Mouse (Mus musculus) midbrain, postnatal 0 days (tissue): ENCODE measurements around the gene Snx32. TPM values are rescaled to one million over a fixed set of nuclear protein-coding genes. Genes with fewer than 3 reads are reported as not detected.

ENCODE experiments used
- ATAC-seq: fragments of 200-750 bp; cut with Nextera tagmentation; 2 replicates; pipeline ENCODE4 v1.8.0; 2017; ENCODE audit warnings: moderate number of reproducible peaks, mild to moderate bottlenecking, moderate TSS enrichment, moderate library complexity; ENCODE audit not compliant: low FRiP score
- DNase-seq: peaks from one replicate; pipeline ENCODE4 v3.0.0-alpha.2; 2015; ENCODE audit warnings: low spot score
- H3K27ac ChIP-seq: fragments of 300-500 bp; sonication (generic); 2 replicates; pipeline ENCODE4 v1.5.1; 2014; ENCODE audit warnings: low read depth, mild to moderate bottlenecking, low read length, mixed read lengths
- H3K27me3 ChIP-seq: fragments of 300-500 bp; sonication (generic); 2 replicates; pipeline ENCODE4 v1.6.1; 2014; ENCODE audit warnings: low read length, control low read depth, mixed read lengths; ENCODE audit not compliant: insufficient read depth
- H3K36me3 ChIP-seq: fragments of 300-500 bp; sonication (generic); 2 replicates; pipeline ENCODE4 v1.6.1; 2014; ENCODE audit warnings: low read length, control low read depth, mixed read lengths; ENCODE audit not compliant: insufficient read depth
- H3K4me1 ChIP-seq: fragments of 300-500 bp; sonication (generic); 2 replicates; pipeline ENCODE4 v1.6.1; 2014; ENCODE audit warnings: mild to moderate bottlenecking, control low read depth, antibody characterized with exemption, low read length, mixed read lengths; ENCODE audit not compliant: insufficient read depth
- H3K4me2 ChIP-seq: fragments of 300-500 bp; sonication (generic); 2 replicates; pipeline ENCODE4 v1.6.1; 2014; ENCODE audit warnings: low read depth, mild to moderate bottlenecking, low read length, mixed read lengths; ENCODE audit not compliant: poor library complexity, severe bottlenecking
- H3K4me3 ChIP-seq: fragments of 300-500 bp; sonication (generic); 2 replicates; pipeline ENCODE4 v1.5.1; 2014; ENCODE audit warnings: low read depth, mild to moderate bottlenecking, low read length, moderate library complexity
- H3K9ac ChIP-seq: fragments of 300-500 bp; sonication (generic); replicated peaks from 2 replicates; pipeline ENCODE4 v1.6.1; 2014; ENCODE audit warnings: mild to moderate bottlenecking, low read length, moderate library complexity, mixed read lengths; ENCODE audit not compliant: poor library complexity, severe bottlenecking
- H3K9me3 ChIP-seq: fragments of 300-500 bp; sonication (generic); 2 replicates; pipeline ENCODE4 v1.6.1; 2016; ENCODE audit warnings: low read length, control low read depth
- CTCF ChIP-seq: IDR thresholded peaks from 2 replicates; pipeline ENCODE4 v1.5.1; 2016; ENCODE audit warnings: antibody characterized with exemption, mild to moderate bottlenecking
- WGBS: fragments of 180-500 bp; shearing (Covaris S2); extraction: QIAGEN DNeasy Blood & Tissue Kit; methylation state at CpG from one replicate; pipeline ENCODE4 v1.1.7; 2014; 5-methylcytosine and 5-hydroxymethylcytosine counted together
- polyA plus RNA-seq: library from polyadenylated mRNA; unstranded; fragments of >200 nt; fragmentation: Nextera tagmentation; extraction: Ambion mirVana; gene quantifications from 2 replicates; pipeline ENCODE4 v1.2.1, GENCODE M21; 2015
- total RNA-seq: library from RNA; depleted of rRNA; stranded (reverse); fragments of >200 nt; gene quantifications from 2 replicates; pipeline ENCODE4 v1.2.3, GENCODE M21; 2014

Snx32 gene
- total and polyA plus RNA-seq, 2 experiments from 2014 or later: 86.2 to 88.7 TPM

DNA sequence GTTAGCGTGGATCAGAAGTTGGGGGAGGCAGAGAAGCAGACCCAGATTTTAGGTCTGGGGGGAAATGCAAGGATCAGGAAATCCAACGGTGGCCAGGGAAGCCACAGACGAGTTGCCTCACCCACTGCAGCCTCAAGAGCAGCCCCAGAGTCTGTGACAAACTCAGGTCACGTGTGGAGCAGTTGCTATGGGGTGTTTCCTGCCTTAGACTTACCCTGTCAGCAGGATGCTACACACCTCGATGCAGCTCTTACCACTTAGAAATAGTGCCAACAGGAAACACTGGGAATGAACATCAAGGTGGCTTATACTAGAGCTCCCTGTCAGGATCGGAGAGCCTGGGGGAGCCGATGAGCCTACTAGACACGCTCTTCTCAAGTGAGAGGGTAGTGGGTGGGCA is 22.2 kb upstream of the Snx32 start:
- no peaks in the 10 kb centered on the region for H3K9me3 ChIP-seq
- no peak for DNase-seq
- H3K4me3 ChIP-seq: no peak overlapping the region
- no peaks in the 10 kb centered on the region for H3K36me3 ChIP-seq
- no peaks in the 10 kb centered on the region for H3K27me3 ChIP-seq
- no peak for ATAC-seq
- no peak overlapping the region for H3K27ac ChIP-seq
- H3K4me1 ChIP-seq: 0 out of 2 replicates have a peak, but pooled peaks cover 4% of the 10 kb centered on the region
- no peak overlapping the region for H3K4me2 ChIP-seq
- TF ChIP-seq CTCF: no peak
- 71% methylated on average over 8 of the region's 8 CpGs for WGBS
- H3K9ac ChIP-seq: no peak overlapping the region

GRCm38 (mm10) chr19:5530138-5530524 is 19.8 kb upstream of the Snx32 start:
- Histone ChIP-seq H3K27me3 (no peaks in the 10 kb centered on the region), H3K9ac (0 out of 2 replicates have a peak overlapping the region, but pooled peaks have one; percentile 1), H3K4me1 (0 out of 2 replicates have a peak, but pooled peaks cover 4% of the 10 kb centered on the region), H3K9me3 (no peaks in the 10 kb centered on the region), H3K4me2 (no peak overlapping the region), H3K4me3 (no peak overlapping the region), H3K27ac (no peak overlapping the region), H3K36me3 (no peaks in the 10 kb centered on the region)
- no peak; the same call in 1 of the 2 replicates for ATAC-seq
- TF ChIP-seq CTCF: no peak
- WGBS: 17% methylated on average over 7 of the region's 7 CpGs
- no peak for DNase-seq

DNA sequence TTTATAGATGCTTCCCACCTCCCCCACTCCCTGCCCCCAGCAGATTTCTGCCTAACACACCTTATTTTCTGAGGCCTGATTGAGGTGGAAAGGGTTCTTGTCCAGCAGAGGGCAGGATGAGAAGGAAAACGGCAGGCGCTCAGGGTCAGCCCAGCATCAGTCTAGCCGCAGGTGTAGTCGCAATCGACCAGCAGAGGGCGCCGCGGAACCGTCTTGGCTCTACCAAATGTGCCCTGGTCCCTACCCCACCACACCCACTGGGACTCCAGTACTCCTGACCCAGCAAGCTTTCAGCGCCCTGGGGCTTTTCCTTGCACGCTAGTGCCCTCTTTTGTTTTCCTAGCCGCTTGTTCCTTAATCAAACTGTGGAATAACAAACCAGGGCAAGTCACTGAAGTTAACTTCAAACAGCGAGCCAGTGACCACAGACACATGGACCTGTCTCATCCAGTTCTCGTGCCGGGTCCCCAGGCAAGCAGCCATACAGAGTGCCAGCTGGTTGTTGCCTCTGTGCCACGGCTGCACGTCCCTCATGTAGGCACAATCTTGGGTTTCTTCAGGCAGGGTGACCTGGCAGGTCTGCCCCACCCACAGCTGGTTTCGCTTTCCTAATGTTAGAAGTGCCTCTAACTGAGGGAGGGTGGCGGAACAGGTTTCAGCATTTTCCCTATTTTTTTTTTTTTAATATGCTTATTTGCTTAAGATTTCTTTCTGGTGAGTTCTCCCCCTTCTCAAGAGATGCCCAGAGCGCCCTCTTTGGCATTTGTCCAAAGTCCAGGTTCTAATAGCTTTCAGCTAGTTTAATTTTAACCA is 19.2 kb upstream of the Snx32 start:
- Histone ChIP-seq H3K4me1 (0 out of 2 replicates have a peak, but pooled peaks cover 4% of the 10 kb centered on the region), H3K36me3 (no peaks in the 10 kb centered on the region), H3K27ac (no peak overlapping the region), H3K4me2 (peak overlapping the region; percentile 33), H3K9me3 (no peaks in the 10 kb centered on the region), H3K27me3 (no peaks in the 10 kb centered on the region), H3K9ac (no peak overlapping the region), H3K4me3 (no peak overlapping the region)
- 6% methylated on average over 20 of the region's 20 CpGs for WGBS
- TF ChIP-seq CTCF: peak; percentile 94
- peak; percentile 89 for DNase-seq
- ATAC-seq: peak; percentile 82

DNA sequence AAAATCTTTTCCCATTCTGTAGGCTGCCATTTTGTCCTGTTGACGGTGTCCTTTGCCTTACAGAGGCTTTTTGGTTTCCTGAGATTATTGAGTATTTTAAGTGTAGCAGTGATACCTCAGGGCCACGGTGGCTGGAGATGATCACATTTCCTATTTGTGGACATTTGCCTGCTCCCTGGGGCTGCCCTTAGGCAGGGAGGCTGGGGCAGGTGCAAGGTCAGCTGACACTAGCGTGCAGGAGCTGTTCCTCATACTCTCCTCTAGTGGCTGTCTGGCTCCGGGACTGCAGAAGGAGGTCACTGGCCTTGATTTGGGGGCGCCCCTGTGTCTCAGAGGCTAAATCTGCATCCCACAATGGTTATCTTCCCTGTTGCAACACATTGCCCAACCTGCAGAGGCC is 14.9 kb upstream of the Snx32 start:
- H3K4me1 ChIP-seq: 0 out of 2 replicates have a peak, but pooled peaks cover 4% of the 10 kb centered on the region
- no peak overlapping the region for H3K27ac ChIP-seq
- no peak overlapping the region for H3K9ac ChIP-seq
- ATAC-seq (no peak), DNase-seq (no peak)
- WGBS: 69% methylated on average over 5 of the region's 5 CpGs
- no peak overlapping the region for H3K4me3 ChIP-seq
- no peaks in the 10 kb centered on the region for H3K9me3 ChIP-seq
- no peak for TF ChIP-seq CTCF
- H3K4me2 ChIP-seq: no peak overlapping the region
- no peaks in the 10 kb centered on the region for H3K27me3 ChIP-seq
- no peaks in the 10 kb centered on the region for H3K36me3 ChIP-seq

GRCm38 (mm10) chr19:5518721-5519120 is 8.4 kb upstream of the Snx32 start:
- H3K9me3 ChIP-seq: no peaks in the 10 kb centered on the region
- no peak overlapping the region for H3K4me3 ChIP-seq
- no peaks in the 10 kb centered on the region for H3K36me3 ChIP-seq
- H3K4me2 ChIP-seq: no peak overlapping the region
- no peak overlapping the region for H3K27ac ChIP-seq
- no peak overlapping the region for H3K9ac ChIP-seq
- no peaks in the 10 kb centered on the region for H3K4me1 ChIP-seq
- H3K27me3 ChIP-seq: no peaks in the 10 kb centered on the region
- ATAC-seq (no peak), DNase-seq (no peak)
- WGBS: 85% methylated on average over 3 of the region's 3 CpGs
- no peak for TF ChIP-seq CTCF

- Histone ChIP-seq H3K4me1 (no peaks in the 10 kb centered on the region), H3K9me3 (no peaks in the 10 kb centered on the region), H3K27ac (no peak overlapping the region), H3K27me3 (no peaks in the 10 kb centered on the region), H3K4me3 (no peak overlapping the region), H3K4me2 (no peak overlapping the region), H3K36me3 (no peaks in the 10 kb centered on the region), H3K9ac (no peak overlapping the region)
- no peak for TF ChIP-seq CTCF
- WGBS: 81% methylated on average over 8 of the region's 8 CpGs
- no peak for DNase-seq
- ATAC-seq: no peak
Measured at GRCm38 (mm10) chr19:5516906-5517505, 6.7 kb upstream of the Snx32 start.
